Mouse (Mus musculus) heart, adult 9 months (tissue): ENCODE measurements around the gene Gm8994.
"Not testable (repeated sequence)": the region's sequence is repeated elsewhere in the genome, so short reads cannot be mapped to it uniquely, and the experiment has no call there.

Experiments used
- DNase-seq, 2 experiments: peaks; one replicate each; pipeline ENCODE4 v3.0.0; 2022; ENCODE audit warnings: low spot score in 2 of 2

The Gm8994 gene

DNA sequence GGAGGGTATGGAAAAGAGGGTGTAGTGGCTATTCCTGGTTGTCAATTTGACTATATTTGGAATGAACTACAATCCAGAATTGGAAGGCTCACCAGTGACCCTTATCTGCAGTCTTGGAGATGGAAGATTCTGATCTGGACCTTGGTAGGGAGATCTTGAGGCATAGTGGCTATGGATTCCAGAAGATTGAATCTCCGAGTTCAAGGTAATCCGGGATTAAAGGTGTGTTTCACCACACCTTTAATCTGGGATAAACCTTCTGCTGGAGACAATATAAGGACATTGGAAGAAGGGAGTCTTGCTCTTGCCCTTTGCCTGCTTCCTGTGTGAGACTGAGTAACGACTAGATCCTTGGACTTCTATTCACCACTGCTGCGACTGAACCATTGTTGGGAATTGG is at the start of gene Gm8994:
Gm8994 (plus strand) TSS at position 301 of the 400 bp plus-strand sequence.
- DNase-seq: not testable (repeated sequence)

DNA sequence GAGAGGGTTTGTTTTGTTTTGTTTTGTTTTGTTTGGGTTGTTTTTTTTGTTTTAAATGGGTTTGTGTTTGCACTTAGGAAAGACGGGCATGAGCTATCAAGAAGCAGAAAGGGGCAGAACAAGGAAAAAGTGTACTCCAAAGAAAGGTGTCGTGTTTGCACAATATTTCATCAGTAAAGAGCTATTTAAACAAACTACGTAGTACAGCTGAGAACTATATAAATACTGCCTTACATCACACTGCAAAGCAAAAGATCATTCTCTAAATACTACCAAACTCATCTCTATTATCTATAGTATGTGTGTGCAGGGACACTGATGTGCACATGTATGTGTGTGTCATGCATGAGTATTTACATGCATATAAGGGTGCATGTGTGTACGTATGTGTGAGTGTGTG is 49.7 kb upstream of the Gm8994 start:
- DNase-seq: no peak

DNA sequence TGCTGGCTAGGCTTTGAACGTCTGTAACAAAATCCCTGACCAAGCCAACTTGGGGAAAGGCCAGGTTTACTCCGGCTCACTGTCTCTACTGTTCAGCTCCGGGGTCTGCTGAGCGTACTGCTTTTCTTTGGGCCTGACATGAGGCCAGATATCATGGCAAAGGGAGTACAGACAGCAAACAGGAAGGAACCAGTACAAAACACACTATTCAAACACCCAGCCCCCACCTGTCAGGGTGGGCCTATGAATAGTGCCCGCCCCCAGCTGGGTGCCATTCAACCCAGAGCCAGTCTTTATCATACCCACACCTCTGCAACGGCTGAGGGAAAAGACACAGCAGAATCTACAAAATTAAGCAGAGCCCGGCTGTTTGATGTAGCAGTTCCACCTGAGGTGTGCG is 42.8 kb upstream of the Gm8994 start:
- DNase-seq: no peak

DNA sequence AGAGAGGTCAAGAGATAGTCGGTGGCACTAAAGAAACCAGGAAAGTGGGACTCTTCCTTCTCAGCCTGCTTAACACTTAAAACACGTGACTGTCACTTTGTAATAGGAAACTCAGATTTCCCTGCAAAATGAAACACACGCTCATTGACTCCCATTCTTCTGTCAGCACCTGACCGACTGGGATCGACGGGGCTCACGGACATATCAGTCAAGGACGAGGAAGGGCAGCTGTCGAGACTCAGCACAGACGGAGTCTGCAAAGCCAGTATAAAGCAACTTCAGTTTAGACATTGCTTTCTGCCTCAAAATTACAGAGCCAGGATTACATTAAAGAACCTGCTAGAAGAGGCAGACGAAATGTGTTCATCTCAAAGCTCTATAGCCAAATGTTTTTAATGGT is 41.2 kb upstream of the Gm8994 start:
- no peak for DNase-seq

DNA sequence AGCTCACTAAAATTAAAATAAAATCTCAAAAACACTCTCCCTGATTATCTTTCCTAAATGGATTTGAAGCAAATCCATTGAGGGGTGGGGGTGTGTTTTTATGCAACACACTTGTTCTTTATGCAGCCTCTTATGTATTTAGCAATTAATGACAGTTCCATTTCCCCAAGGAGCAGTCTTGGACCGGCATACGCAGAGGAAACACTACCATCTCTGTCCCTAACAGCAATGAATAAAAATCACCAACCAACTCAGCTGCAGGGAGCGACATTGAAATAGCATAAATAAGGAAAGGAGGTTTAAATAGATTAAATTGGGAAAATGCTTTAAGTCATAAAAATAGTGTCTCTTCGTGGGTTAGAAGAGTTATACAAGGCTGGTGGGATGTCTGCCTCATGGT is 40.8 kb upstream of the Gm8994 start:
- no peak for DNase-seq

DNA sequence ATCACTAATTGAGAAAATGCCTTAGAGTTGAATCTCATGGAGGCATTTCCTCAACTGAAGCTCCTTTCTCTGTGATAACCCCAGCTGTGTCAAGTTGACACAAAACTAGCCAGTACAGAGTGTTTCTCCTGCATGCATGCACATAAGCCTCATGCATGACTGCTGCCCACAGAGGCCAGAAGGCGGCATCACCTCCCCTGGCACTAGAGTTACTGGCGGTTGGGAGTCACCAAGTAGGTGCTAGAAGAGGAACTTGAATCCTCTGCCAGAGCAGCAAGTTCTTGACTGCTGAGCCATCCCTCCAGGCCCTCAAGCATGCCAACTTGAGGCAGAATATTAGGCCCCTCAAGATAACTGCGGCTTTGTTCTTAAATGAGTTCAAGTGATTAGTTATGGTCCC is 35.9 kb upstream of the Gm8994 start:
- no peak for DNase-seq

DNA sequence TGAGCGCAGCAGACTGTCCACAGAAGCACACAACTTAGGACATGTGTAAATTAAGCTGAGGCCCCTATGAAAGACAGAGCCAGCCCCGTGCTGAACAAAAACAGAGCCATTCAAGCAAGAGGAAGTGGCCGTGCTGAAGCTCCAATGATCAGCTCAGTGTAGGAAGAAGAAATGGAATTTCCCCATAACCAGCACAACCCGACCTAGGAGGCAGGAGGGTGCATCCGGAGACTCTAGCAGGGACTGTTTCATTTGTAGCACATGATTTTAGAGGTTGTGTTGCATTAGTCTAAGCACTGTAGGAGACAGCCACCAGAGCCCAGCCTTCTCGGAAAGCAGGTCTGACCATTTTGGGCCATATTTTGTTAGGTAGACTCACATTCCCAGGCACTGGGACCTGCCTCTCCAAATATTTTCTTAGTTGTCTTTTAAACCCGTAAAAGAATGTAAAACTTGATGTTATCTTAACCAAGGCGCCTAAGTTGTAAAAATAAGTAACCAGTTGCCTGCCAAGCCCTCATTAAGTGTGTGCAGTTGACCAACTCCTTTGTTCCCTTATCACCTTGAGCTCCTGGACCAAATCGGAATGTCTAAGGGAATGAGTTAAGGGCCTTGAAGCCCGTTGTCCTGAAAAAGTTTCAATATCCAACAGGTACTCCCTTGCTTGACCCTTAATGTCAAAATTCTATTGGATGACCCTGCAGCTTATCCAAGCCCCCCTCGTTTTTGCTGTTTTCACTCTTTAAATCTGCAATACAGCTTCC is 35.2 kb upstream of the Gm8994 start:
- no peak for DNase-seq

DNA sequence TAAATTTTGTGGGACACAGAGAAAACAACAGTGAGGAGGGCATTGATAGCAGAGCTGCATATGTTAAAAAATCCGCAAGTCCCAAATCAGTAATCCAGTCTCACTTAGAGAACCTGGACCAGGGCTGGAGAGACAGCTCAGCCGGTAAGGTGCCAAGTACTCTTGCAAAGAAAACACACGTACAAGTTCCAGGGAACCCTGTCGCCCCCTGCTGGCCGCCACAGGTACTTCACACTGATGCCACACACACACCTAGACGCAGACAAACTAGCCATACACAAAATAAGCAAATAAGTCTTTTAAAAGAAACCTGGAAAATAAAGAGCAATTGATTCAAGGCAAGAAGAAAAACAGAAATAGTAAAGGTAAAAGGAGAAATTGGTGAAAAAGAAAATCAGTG is 33.6 kb upstream of the Gm8994 start:
- no peak for DNase-seq

DNA sequence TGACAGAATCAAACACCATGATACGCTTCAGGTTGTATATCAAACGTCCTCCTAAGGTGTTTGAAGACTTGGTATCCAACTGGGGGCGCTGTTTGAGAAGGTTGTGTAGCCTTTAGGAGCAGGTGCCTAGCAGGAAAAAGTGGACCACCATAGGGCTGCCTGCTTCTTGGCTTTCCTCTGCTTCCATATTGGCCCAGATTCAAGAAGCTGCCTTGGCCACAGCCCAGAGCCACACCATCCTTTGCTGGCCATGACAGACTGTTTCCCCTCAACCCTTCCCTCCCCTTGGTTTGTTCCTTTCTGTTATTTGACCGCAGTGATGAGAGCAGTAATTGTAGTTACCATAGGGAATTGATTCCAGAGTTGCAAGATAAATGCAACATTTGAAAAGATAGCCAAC is 31.5 kb upstream of the Gm8994 start:
- DNase-seq: no peak

DNA sequence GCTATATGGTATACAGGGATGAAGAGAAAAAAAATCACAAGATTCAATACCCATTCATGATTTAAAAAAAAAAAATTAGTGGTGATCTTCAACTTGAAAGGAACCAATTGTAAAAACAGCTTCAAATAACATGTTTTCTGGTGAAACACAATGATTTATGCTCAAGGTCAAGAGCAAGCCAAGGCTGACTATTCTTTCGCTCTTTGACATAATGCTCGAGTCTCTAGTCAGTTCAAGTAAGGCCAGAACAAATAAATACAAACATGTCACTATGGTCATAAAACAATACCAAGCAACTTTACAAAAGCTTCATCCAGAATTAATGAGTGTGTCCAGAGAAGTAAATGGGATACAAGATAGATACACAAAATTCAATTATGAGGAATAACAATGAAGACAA is 31.1 kb upstream of the Gm8994 start:
- no peak for DNase-seq

DNA sequence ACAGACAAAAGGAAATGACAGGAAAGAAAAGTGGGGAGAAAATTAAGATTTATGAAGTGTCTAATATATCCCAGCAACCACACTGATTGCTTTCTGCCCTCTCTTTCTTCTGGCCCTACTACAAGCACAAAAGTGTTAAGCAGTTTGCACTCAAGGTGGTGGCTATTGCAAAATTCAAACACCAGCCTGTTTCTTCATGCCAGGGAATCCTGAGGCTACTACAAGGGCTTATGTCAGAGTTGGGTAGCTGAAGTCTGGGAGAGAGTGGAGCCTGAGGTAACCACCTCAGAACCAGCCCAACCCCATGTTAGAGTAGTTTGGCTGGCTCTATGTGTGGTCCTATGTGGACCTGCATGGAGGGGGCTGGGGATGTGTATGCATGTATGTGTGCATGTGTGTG is 23.8 kb upstream of the Gm8994 start:
- no peak for DNase-seq

DNA sequence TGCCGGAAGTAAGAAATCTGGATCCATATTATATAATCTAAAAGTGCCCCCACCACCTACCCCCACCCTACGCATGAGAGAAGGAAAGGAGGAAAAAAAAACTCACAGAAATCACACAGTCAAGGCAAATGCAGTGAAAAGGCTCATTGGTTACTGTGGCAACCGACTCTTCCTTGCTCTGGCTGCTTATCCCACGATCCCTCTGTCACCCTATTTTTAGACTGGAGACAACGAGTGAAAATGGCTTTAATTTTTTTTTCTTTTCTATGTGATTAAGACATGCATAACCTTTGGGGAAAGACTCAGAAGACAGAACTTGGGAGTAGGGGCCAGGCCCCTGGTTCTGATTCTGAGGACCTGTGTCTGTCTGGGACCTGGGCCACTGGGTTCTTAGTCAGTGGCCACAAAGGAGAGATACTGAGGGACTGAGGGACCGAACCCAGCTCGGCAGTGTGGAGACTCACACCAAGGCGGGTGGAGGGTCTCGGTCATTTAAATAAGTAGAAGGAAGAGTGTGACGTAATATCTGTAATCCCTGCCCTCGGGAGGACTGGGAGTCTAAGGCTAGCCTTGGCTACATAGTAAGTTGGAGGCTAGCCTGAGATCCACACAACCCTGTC is 22.9 kb upstream of the Gm8994 start:
- no peak for DNase-seq

DNA sequence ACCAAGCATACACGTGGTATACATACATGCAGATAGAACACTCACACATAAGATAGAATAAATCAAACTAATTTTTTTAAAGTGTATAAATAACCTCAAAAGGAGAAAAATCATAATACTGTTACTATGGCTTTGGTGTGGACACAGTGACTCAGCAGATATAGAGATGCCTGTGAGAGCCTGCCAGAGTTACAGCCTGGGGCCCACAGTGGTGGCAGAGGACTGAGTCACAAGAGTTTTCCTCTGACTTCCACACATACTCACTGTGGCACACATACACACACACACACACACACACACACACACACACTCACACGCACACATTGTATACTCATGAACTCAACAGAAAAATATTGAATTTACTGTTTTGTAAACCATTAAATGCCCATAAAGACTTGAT is 17.9 kb upstream of the Gm8994 start:
- DNase-seq: no peak

DNA sequence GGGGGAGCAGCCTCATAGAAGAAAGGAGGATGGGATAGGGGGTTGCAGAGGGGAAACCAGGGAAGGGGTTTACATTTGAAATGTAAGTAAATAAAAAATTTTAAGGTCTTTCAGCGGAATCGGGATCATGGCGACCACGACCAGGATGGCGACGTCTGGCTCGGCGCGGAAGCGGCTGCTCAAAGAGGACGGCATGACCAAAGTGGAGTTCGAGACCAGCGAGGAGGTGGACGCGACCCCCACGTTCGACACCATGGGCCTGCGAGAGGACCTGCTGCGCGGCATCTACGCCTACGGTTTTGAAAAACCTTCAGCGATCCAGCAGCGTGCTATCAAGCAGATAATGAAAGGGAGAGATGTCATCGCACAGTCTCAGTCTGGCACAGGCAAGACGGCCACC is 1.1 kb downstream of the Gm8994 start:
- not testable (repeated sequence) for DNase-seq

DNA sequence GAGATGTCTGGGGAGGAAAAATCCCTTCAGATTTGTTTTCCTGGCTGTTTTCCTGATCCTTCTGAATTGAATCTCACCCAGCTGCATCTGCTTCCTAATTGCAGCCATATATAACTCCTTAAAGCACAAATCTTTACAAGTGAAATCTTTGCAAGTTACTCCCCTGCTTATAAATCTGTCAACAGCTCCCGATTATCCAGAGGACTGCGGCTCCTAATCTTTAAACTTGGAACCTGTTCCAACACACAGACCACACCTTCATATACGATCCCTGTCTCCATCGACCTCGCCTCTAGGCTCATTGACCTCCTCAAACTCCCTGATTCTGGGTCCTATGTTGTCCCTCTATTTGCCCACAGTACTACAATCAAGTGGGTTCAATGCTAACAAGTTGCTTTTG is 13.3 kb downstream of the Gm8994 start:
- no peak for DNase-seq

DNA sequence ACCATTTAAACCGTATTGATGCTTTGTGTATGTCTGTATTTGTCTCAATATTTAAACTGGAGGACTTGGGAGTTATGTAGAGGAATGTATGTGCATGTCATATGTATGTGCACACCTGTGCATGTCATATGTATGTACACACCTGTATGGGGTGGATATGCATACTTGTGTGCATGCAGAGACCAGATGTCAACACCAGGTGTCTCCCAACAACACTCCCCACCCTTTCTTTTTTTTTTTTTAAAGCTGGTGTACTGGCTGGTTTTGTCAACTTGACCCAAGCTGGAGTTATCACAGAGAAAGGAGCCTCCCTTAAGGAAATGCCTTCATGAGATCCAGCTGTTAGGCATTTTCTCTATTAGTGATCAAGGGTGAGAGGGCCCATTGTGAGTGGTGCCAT is 13.8 kb downstream of the Gm8994 start:
- no peak for DNase-seq

DNA sequence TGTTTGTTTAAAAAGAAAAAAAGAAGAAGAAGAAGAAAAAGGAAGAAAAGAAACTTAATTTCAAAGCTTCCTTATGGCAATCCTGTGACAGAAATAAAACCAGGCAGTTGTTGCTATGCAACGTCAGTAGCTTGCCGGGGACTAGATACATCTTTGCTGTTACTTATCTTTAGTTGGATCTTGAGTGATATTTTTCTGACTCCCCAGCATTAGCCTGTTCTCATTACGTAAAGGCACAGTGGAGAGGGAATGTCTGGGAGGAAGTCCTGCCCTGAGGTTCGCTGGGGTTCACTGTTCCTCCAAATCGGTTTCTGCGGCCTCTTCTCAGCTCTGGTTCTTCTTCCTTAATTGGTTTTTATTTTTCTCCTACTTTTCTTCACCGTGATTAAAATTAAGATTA is 16.5 kb downstream of the Gm8994 start:
- no peak for DNase-seq

DNA sequence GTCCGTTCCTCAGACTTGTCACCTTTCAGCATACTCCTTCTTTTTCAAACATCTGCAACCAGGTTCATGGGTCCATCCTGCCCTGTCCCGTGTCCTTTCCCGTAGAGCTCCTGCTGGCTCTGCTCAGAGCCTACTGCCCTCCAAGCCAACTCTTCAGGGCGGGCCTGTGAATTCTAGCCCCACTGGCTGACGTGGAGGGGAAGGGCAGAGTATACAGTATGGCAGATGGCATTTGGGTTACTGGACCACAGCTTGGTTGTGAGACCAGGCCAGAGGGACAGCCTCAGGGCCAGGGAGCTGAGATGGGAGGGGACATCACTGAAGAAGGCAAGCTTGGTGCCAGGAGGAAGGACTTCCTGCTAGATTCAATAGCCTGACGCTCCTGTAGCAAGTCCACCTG is 17.7 kb downstream of the Gm8994 start:
- DNase-seq: no peak

DNA sequence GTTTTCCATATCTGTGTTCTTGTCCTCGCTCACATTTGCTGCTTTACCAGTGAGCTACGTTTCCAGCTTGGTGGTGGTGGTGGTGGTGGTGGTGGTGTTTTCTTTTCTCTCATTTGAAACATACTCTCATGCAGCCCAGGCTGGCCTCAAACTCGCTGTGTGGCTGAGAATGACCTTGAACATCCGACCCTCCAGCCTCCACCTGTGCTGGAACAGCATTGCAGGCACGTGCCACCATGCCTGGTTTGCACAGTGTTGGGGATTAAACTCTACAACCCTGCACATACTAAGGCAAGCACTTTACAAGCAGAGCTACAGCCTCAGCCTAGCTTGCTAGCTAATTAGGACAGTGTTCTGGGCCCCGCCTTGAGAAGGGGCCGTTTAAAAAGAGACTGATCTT is 18.3 kb downstream of the Gm8994 start:
- no peak for DNase-seq

DNA sequence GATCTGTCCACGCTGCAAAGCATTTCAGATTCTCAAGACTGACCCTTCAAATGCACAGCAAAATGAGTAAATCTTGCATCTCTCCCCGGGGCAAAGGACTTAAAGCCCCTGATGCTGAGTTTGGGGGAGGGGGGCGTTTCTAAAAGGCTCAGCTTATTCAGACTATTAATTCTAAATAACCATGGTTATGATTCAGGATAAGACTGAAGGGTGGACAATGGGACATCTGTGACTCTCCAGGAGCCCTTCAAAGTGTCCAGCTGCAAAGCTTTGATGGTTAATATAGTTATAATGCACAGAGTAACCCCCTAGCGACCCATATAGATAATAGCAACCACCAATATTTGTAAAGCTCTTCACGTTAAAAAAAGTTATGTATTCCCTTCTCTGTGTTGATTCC is 19.7 kb downstream of the Gm8994 start:
- no peak for DNase-seq

DNA sequence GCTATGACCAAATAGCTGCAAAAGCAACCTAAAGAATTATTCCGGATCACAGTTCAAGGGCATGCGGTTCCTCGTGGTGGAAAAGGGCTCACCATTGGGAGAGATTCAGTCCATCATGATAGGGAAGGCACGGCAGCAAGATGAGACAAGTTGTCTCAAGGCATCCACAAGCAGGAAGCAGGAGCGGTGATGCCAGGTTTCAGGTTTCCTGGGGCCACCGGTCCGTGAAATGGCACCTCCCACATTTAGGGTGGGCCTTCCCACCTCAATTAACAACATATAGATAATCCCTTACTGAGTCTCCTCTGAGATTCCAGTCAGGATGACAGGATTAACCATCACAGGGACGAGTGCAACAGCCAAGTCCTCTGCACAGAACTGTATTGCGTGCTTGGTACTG is 20.3 kb downstream of the Gm8994 start:
- no peak for DNase-seq

DNA sequence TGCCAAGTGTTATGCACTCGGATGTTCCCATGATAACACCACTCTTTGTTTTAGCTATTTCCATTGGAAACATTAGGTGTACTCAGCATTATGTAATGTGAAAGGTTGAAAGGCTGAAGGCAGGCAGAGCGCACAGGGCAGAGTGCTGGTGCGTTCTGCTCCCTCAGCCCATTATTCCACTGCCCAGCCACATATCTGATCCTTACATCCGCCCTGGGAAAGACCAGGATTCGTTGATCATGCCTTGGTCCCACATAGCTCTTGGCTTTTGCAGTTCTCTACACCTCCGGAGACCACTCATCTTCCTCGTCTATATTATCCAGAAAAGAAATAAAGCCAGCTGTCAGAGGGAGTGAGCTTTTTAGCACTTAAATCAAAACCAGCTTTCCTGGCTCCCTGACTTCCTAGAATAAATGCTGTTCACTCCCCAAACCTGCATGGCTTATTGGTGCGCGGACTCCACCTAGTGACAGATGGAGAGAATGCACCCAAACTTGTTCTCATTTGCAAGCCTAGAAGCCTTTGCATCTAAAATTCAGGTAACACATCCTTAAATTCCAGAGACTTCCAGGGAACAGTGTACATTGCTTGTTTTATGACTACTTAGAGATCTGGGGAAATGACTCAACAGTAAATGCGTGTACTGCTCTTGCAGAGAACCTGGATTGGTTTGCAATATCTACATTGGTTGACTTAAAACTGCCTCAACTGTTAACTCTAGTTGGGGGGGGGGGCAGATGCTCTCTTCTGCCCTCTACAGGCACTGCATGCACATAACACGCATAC is 26.3 kb downstream of the Gm8994 start:
- DNase-seq: peak in 1 of 2 experiments; percentile 26

DNA sequence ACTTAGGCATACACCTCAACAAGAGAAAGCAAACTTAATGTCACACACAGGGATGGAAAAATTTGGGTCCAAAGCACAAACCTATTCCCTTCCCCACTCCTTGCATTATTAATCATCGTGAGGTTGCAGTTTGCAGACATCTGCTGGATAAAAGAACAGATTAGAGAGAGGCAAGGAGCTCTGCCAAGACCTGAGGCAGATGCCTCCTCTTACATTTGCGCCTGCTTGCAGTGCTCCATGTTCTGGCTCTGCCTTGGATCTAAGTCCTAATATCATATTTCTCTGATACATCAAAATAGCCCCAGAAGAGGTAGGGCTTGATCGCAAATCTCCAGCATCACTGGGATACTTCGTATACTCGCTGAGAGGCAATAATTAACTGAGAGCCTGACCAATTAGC is 31.1 kb downstream of the Gm8994 start:
- no peak for DNase-seq
